Mouse (Mus musculus): Measurements from ENCODE around the gene Tll1. TPM values are rescaled to one million over a fixed set of nuclear protein-coding genes. Genes with fewer than 3 reads are reported as not detected.

Tll1 gene
- polyA plus RNA-seq, 1 experiment from 2014 or later: 1.6 TPM

- WGBS: 85% methylated on average over 2 of the region's 2 CpGs
- Histone ChIP-seq H3K27me3 (ENCODE audit: insufficient read depth, poor library complexity, severe bottlenecking) (no peaks in the 10 kb centered on the region), H3K4me1 (no peaks in the 10 kb centered on the region), H3K9me3 (no peaks in the 10 kb centered on the region), H3K4me3 (no peak overlapping the region), H3K27ac (no peak overlapping the region), H3K36me3 (no peaks in the 10 kb centered on the region)
- no peak for DNase-seq (ENCODE audit: low spot score)
These were observed 18.2 kb downstream of the Tll1 start for GRCm38 (mm10) chr8:64187881-64188280.

GRCm38 (mm10) chr8:64176931-64177330, 29.1 kb downstream of the Tll1 start:
- Histone ChIP-seq H3K27me3 (ENCODE audit: insufficient read depth, poor library complexity, severe bottlenecking) (no peaks in the 10 kb centered on the region), H3K4me1 (no peaks in the 10 kb centered on the region), H3K36me3 (no peaks in the 10 kb centered on the region), H3K27ac (no peak overlapping the region), H3K9me3 (no peaks in the 10 kb centered on the region), H3K4me3 (no peak overlapping the region)
- no peak for DNase-seq (ENCODE audit: low spot score)
- 78% methylated on average over 2 of the region's 2 CpGs for WGBS

DNA sequence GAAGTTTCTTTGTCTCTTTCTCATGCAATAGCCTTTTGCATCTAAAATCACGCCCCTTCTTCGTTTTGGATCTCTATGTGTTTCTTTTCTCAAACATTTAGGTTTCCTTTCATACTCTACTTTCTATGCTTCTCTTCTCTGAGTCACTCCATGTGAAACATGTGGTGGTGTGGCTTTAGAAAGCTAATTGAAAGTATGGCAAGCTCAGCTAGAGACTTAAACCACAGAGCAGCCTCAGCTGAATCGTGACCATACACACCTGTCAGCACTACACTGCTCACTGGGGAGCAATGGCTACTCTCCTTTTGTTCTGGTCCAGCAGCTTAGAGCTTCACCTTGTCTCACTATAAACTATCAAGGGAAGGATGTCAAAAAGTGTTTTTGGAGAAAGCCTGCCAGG, 31.2 kb downstream of the Tll1 start:
- WGBS: 69% methylated on average over 3 of the region's 3 CpGs
- DNase-seq (ENCODE audit: low spot score): no peak
- no peak overlapping the region for H3K27ac ChIP-seq
- no peaks in the 10 kb centered on the region for H3K36me3 ChIP-seq
- H3K27me3 ChIP-seq (ENCODE audit: insufficient read depth, poor library complexity, severe bottlenecking): no peaks in the 10 kb centered on the region
- H3K4me1 ChIP-seq: no peaks in the 10 kb centered on the region
- H3K9me3 ChIP-seq: no peaks in the 10 kb centered on the region
- H3K4me3 ChIP-seq: no peak overlapping the region

DNA sequence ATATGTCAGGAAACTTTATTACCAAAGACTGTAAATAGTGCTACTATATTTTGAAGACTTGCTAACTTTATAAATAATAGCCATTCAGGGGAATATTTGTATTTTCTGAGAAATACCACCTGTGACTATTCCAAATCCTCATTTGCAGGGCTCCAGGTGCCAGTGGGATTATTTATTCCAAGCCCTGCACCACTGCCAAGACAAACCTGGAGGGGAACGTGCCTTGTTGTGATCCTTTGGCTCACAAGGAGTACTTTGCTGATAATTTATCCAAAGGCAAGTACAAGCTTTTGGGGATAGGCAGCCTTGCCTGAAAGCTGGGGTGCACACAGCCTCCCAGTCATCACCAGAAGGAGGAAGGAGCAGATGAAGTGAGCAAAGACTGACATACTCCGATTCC, 32.3 kb downstream of the Tll1 start:
- Histone ChIP-seq H3K27ac (no peak overlapping the region), H3K27me3 (ENCODE audit: insufficient read depth, poor library complexity, severe bottlenecking) (no peaks in the 10 kb centered on the region), H3K9me3 (no peaks in the 10 kb centered on the region), H3K4me3 (no peak overlapping the region), H3K4me1 (no peaks in the 10 kb centered on the region), H3K36me3 (no peaks in the 10 kb centered on the region)
- 68% methylated on average over 2 of the region's 2 CpGs for WGBS
- no peak for DNase-seq (ENCODE audit: low spot score)

GRCm38 (mm10) chr8:64152899-64153891, 52.9 kb downstream of the Tll1 start:
- no peaks in the 10 kb centered on the region for H3K27me3 ChIP-seq (ENCODE audit: insufficient read depth, poor library complexity, severe bottlenecking)
- H3K4me3 ChIP-seq: no peak overlapping the region
- no peak overlapping the region for H3K27ac ChIP-seq
- no peaks in the 10 kb centered on the region for H3K9me3 ChIP-seq
- no peaks in the 10 kb centered on the region for H3K36me3 ChIP-seq
- 69% methylated on average over 9 of the region's 9 CpGs for WGBS
- no peaks in the 10 kb centered on the region for H3K4me1 ChIP-seq
- no peak for DNase-seq (ENCODE audit: low spot score)

GRCm38 (mm10) chr8:64152216-64152804, 53.8 kb downstream of the Tll1 start:
- Histone ChIP-seq H3K4me3 (no peak overlapping the region), H3K4me1 (no peaks in the 10 kb centered on the region), H3K36me3 (no peaks in the 10 kb centered on the region), H3K9me3 (no peaks in the 10 kb centered on the region), H3K27ac (no peak overlapping the region), H3K27me3 (ENCODE audit: insufficient read depth, poor library complexity, severe bottlenecking) (no peaks in the 10 kb centered on the region)
- no peak for DNase-seq (ENCODE audit: low spot score)
- 75% methylated on average over 9 of the region's 9 CpGs for WGBS

- no peak for DNase-seq (ENCODE audit: low spot score)
- Histone ChIP-seq H3K4me1 (no peaks in the 10 kb centered on the region), H3K27me3 (ENCODE audit: insufficient read depth, poor library complexity, severe bottlenecking) (no peaks in the 10 kb centered on the region), H3K9me3 (no peaks in the 10 kb centered on the region), H3K36me3 (no peaks in the 10 kb centered on the region), H3K27ac (no peak overlapping the region), H3K4me3 (no peak overlapping the region)
- 72% methylated on average over 1 of the region's 1 CpGs for WGBS
These were observed 69.5 kb downstream of the Tll1 start for GRCm38 (mm10) chr8:64136593-64136992.

GRCm38 (mm10) chr8:64107190-64107589, 98.9 kb downstream of the Tll1 start:
- no peaks in the 10 kb centered on the region for H3K4me1 ChIP-seq
- WGBS: 66% methylated on average over 2 of the region's 2 CpGs
- no peaks in the 10 kb centered on the region for H3K36me3 ChIP-seq
- no peaks in the 10 kb centered on the region for H3K9me3 ChIP-seq
- H3K4me3 ChIP-seq: no peak overlapping the region
- H3K27ac ChIP-seq: no peak overlapping the region
- DNase-seq (ENCODE audit: low spot score): no peak
- no peaks in the 10 kb centered on the region for H3K27me3 ChIP-seq (ENCODE audit: insufficient read depth, poor library complexity, severe bottlenecking)

DNA sequence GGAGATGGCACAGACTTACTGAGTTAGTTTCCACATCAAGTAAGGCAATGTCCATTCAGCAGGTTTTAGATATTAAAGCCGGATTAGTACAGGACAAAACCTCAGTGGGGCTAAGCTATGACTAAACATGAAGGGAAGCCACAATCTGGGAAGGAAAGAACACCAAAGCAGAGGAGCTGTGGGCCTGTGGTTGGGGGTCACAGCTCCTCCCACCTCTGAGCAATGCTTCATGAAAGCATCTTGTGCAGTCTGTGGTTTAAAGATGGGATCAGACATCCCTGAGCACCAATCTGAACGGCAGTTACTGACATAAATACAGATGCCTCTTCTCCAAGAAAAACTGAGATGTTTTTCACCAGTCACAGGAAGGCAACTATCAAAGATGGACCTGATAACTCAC, 132.7 kb downstream of the Tll1 start:
- H3K27me3 ChIP-seq (ENCODE audit: insufficient read depth, poor library complexity, severe bottlenecking): no peaks in the 10 kb centered on the region

GRCm38 (mm10) chr8:64059867-64060266, 146.2 kb downstream of the Tll1 start:
- H3K4me3 ChIP-seq: no peak overlapping the region
- no peaks in the 10 kb centered on the region for H3K4me1 ChIP-seq
- no peak for DNase-seq (ENCODE audit: low spot score)
- no peak overlapping the region for H3K27ac ChIP-seq
- no peaks in the 10 kb centered on the region for H3K9me3 ChIP-seq
- WGBS: 54% methylated on average over 2 of the region's 2 CpGs
- no peaks in the 10 kb centered on the region for H3K36me3 ChIP-seq
- no peaks in the 10 kb centered on the region for H3K27me3 ChIP-seq (ENCODE audit: insufficient read depth, poor library complexity, severe bottlenecking)

More for the DNA sequence above, 132.7 kb downstream of the Tll1 start:
- Histone ChIP-seq H3K4me1 (no peaks in the 10 kb centered on the region), H3K9me3 (no peaks in the 10 kb centered on the region), H3K4me3 (no peak overlapping the region), H3K36me3 (no peaks in the 10 kb centered on the region), H3K27ac (no peak overlapping the region)
- WGBS: 67% methylated on average over 2 of the region's 2 CpGs
- DNase-seq (ENCODE audit: low spot score): no peak

- H3K36me3 ChIP-seq: no peaks in the 10 kb centered on the region
- WGBS: 84% methylated on average over 4 of the region's 4 CpGs
- H3K27ac ChIP-seq: no peak overlapping the region
- no peaks in the 10 kb centered on the region for H3K4me1 ChIP-seq
- no peak overlapping the region for H3K4me3 ChIP-seq
- H3K9me3 ChIP-seq: no peaks in the 10 kb centered on the region
- H3K27me3 ChIP-seq (ENCODE audit: insufficient read depth, poor library complexity, severe bottlenecking): no peaks in the 10 kb centered on the region
- DNase-seq (ENCODE audit: low spot score): no peak
These were observed 148.5 kb downstream of the Tll1 start for GRCm38 (mm10) chr8:64057571-64057970.

DNA sequence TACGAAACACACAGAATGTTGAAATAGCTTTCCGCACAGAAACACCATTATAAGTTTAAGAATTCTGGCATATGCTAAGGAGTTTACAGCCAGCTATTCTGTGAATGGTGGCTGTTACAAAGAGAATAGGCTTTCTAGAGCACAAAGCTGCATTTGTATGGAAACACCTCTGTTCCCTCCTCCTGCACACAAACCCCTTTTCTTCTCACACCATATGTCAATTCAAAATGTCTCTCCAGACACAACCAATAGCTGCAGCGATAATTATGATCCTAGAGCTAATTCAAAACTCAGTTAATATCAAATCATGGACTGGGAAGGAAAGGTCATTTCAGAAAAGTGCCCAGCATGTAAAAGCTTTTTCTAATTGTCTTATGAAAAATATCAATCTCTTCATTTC, 157.5 kb downstream of the Tll1 start:
- Histone ChIP-seq H3K4me3 (no peak overlapping the region), H3K27me3 (ENCODE audit: insufficient read depth, poor library complexity, severe bottlenecking) (no peaks in the 10 kb centered on the region; the same call in 1 of the 2 replicates), H3K4me1 (no peaks in the 10 kb centered on the region), H3K36me3 (no peaks in the 10 kb centered on the region), H3K9me3 (no peaks in the 10 kb centered on the region), H3K27ac (no peak overlapping the region)
- 86% methylated on average over 3 of the region's 3 CpGs for whole genome bisulfite sequencing
- DNase-seq (ENCODE audit: low spot score): no peak

DNA sequence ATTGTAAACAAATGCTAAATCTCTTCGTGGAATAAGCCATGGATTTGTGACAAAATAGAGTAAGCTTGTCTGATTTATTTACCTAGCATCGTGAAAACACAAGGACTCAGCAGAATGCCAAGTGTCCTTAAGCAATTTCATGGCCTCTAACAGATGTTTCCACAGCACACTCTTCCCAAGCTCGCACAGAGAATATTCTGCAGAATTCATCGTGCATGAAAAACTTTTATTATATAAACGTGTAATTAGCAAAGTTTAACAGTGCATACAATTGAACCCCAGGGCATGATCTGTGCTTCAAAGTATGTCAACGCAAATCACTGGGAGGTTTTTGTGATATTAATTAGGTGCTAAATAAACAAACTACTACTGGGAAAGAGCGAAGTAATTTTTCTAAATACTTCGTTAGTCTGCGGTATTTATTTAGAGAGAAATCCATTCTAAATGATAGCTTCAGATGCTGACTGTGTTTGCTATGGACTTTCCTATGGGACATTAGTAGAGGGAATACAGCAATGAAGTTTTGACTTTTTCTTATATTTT, 158.0 kb downstream of the Tll1 start:
- Histone ChIP-seq H3K36me3 (no peaks in the 10 kb centered on the region), H3K27me3 (ENCODE audit: insufficient read depth, poor library complexity, severe bottlenecking) (no peaks in the 10 kb centered on the region; the same call in 1 of the 2 replicates), H3K4me1 (no peaks in the 10 kb centered on the region), H3K4me3 (no peak overlapping the region), H3K27ac (no peak overlapping the region), H3K9me3 (no peaks in the 10 kb centered on the region)
- DNase-seq (ENCODE audit: low spot score): no peak
- WGBS: 78% methylated on average over 9 of the region's 9 CpGs

All from heart, embryonic 10.5 days (tissue).